Mouse (Mus musculus): Measurements from ENCODE around the gene Il2rb. TPM values are rescaled to one million over a fixed set of nuclear protein-coding genes. Genes with fewer than 3 reads are reported as not detected.

Gene Il2rb
- polyA plus RNA-seq, 1 experiment from 2014 or later = 0.06 TPM

DNA sequence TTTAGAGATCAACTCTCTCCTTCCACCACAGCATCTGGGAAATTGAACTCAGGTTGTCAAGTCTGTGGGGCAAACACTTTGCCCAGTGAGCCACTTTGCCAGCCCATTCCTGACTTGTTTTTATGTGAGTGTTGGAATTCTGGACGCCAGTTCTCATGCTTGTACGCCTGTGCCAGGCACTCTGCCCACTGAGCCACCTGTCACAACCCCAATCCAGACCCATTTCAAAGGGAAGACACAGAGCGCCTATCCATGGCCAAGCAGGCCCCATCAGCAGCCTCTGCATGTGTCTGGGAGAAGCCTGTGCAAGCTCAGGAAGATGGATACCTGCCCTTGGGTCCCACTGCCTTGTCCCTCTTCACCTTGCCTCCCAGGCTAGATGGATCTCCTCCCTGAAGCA is 3.8 kb downstream of the Il2rb start:
- H3K4me2 ChIP-seq = no peak overlapping the region

DNA sequence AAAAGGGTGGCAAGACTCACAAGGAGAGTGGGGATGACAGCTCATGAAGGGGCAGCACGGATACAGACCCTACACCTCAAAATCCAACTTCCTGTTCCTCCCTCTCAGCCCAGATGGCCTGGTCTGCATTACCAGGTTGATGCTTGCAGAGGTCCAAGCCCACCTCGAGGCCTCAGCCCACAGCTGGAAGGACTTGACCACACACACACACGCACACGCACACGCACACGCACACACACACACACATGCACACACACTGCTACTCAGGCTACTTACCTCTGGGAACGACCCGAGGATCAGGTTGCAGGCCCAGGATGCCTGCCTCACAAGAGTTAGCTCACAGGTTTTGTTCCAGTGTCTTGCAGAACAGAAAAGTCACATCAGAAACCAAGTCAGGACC is 5.2 kb downstream of the Il2rb start:
- no peak overlapping the region for H3K9ac ChIP-seq
- H3K27me3 ChIP-seq = no peaks in the 10 kb centered on the region
- H3K36me3 ChIP-seq = no peaks in the 10 kb centered on the region
- no peaks in the 10 kb centered on the region for H3K4me1 ChIP-seq (replicated peaks)
- WGBS = 86% methylated on average over 8 of the region's 8 CpGs
- no peak overlapping the region for H3K4me3 ChIP-seq
- no peak for ATAC-seq (ENCODE audit: low read depth)
- no peaks in the 10 kb centered on the region for H3K9me3 ChIP-seq
- H3K4me2 ChIP-seq = no peak overlapping the region
- no peak overlapping the region for H3K27ac ChIP-seq (replicated peaks)

More for the DNA sequence above, 3.8 kb downstream of the Il2rb start:
- ATAC-seq (ENCODE audit: low read depth) = no peak
- no peak overlapping the region for H3K27ac ChIP-seq (replicated peaks)
- WGBS = 72% methylated on average over 3 of the region's 3 CpGs
- H3K4me1 ChIP-seq (replicated peaks) = no peaks in the 10 kb centered on the region
- H3K36me3 ChIP-seq = no peaks in the 10 kb centered on the region
- no peak overlapping the region for H3K9ac ChIP-seq
- no peaks in the 10 kb centered on the region for H3K9me3 ChIP-seq
- no peaks in the 10 kb centered on the region for H3K27me3 ChIP-seq
- no peak overlapping the region for H3K4me3 ChIP-seq

DNA sequence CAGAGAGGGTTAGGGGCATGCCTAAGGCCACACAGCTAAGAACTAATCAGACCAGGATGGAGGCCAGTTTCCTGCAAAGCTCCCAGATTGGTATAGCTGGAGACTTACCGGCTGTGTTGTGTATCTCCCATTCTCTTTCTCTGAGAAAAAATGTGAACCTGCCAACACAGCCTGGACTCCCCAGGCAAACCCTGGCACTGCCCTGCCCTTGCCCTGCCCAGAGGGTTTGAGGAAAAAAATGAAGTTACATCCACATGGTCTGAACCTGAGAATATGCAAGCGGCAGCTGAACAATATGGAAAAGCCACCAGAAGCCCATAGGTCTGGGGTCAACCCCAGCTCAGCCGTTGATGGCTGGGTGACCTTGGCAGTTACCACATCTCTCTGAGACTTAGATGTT is 5.8 kb downstream of the Il2rb start:
- no peak for ATAC-seq (ENCODE audit: low read depth)
- H3K4me2 ChIP-seq = no peak overlapping the region
- H3K27me3 ChIP-seq = no peaks in the 10 kb centered on the region
- no peak overlapping the region for H3K4me3 ChIP-seq
- H3K9ac ChIP-seq = no peak overlapping the region
- no peaks in the 10 kb centered on the region for H3K4me1 ChIP-seq (replicated peaks)
- H3K9me3 ChIP-seq = no peaks in the 10 kb centered on the region
- no peaks in the 10 kb centered on the region for H3K36me3 ChIP-seq
- H3K27ac ChIP-seq (replicated peaks) = no peak overlapping the region
- WGBS = 88% methylated on average over 3 of the region's 3 CpGs

DNA sequence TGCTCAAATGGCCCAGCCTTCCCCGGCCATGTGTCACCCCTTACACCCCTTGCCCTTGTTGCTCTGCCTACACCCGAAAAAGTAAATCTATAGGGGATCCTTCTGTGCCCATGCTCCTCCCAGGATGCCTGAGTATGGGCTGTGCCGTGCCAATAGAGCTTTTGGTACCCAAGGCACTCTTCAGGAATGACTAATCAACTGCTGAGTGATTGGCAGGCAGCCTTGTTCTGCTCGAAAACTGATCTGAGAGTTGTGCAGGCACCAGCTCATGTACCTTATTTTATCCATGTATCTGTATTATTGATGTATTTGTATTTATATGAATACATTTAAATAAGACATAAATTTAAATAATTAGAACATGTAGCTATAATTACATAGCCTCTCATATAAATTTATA is 8.0 kb downstream of the Il2rb start:
- H3K9me3 ChIP-seq = no peaks in the 10 kb centered on the region
- 71% methylated on average over 4 of the region's 4 CpGs for WGBS

DNA sequence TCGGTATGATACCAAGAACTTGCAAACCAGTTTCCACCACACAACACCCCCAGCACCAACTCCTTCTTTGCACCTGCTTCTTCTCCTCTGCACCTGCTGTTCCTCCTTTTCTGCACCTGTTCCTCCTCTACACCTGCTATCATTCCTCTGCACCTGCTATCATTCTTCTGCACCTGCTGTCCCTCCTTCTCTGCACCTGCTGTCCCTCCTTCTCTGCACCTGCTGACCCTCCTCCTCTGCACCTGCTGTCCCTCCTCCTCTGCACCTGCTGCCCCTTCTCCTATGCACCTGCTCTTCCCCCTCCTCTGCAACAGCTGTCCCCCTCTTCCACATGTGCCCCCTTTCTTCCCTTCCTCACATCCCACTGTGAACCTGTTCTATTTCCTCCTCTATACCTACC is 8.5 kb downstream of the Il2rb start:
- 81% methylated on average over 1 of the region's 1 CpGs for WGBS
- no peak overlapping the region for H3K4me3 ChIP-seq
- H3K4me1 ChIP-seq (replicated peaks) = no peaks in the 10 kb centered on the region
- no peak overlapping the region for H3K9ac ChIP-seq
- H3K9me3 ChIP-seq = no peaks in the 10 kb centered on the region
- no peak overlapping the region for H3K4me2 ChIP-seq
- no peak for ATAC-seq (ENCODE audit: low read depth)
- H3K27me3 ChIP-seq = no peaks in the 10 kb centered on the region
- H3K36me3 ChIP-seq = no peaks in the 10 kb centered on the region
- no peak overlapping the region for H3K27ac ChIP-seq (replicated peaks)

More for the DNA sequence above, 8.0 kb downstream of the Il2rb start:
- Histone ChIP-seq H3K4me3 (no peak overlapping the region), H3K36me3 (no peaks in the 10 kb centered on the region), H3K9ac (no peak overlapping the region), H3K4me1 (replicated peaks) (no peaks in the 10 kb centered on the region), H3K4me2 (no peak overlapping the region), H3K27me3 (no peaks in the 10 kb centered on the region), H3K27ac (replicated peaks) (no peak overlapping the region)
- no peak for ATAC-seq (ENCODE audit: low read depth)

DNA sequence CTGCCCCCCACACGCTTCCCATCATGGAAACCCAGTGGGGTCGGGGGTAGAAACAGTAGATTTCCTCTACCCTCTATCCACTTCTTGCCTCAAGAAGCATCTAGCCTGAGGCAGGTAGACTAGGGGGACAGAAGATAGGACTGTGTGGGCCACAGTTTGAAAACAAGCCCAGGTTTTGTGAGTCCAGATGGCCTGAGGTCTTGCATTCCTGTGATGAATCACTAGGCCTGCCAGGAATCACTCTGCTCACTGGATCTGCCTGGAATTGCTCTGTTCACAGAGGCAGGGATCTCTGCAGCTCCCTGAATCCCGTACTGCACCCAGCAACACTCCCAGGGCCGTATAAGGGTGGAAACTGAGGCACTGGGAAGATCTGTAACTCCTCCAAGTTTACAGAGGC is 11.8 kb downstream of the Il2rb start:
- Histone ChIP-seq H3K9ac (no peak overlapping the region), H3K9me3 (no peaks in the 10 kb centered on the region), H3K4me1 (replicated peaks) (no peaks in the 10 kb centered on the region), H3K36me3 (no peaks in the 10 kb centered on the region), H3K4me2 (no peak overlapping the region), H3K4me3 (no peak overlapping the region), H3K27ac (replicated peaks) (no peak overlapping the region), H3K27me3 (no peaks in the 10 kb centered on the region)
- 75% methylated on average over 4 of the region's 4 CpGs for WGBS
- no peak for ATAC-seq (ENCODE audit: low read depth)

DNA sequence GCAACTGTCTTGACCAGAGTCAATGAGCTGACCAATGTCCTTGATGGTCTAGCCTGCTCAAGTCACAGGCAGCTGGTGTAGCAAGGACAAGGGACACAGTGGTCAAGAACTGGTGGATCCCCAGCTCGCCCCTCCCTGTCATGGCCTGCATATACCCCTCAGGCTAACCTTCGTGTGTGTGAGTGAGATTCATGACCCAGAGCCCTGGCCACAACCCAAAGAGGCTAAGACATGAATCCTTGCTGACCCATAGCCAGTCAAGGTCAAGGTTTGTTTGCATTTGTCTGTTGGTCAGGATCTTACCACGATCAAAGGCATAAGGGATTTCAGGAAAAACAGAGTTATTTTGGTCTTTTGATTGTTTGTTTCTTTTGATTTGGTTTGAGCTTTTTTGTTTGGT is 12.6 kb downstream of the Il2rb start:
- Histone ChIP-seq H3K36me3 (no peaks in the 10 kb centered on the region), H3K27me3 (no peaks in the 10 kb centered on the region), H3K4me3 (no peak overlapping the region), H3K9me3 (no peaks in the 10 kb centered on the region), H3K4me2 (no peak overlapping the region), H3K4me1 (replicated peaks) (no peaks in the 10 kb centered on the region), H3K9ac (no peak overlapping the region), H3K27ac (replicated peaks) (no peak overlapping the region)
- no peak for ATAC-seq (ENCODE audit: low read depth)
- WGBS = 71% methylated on average over 3 of the region's 3 CpGs

DNA sequence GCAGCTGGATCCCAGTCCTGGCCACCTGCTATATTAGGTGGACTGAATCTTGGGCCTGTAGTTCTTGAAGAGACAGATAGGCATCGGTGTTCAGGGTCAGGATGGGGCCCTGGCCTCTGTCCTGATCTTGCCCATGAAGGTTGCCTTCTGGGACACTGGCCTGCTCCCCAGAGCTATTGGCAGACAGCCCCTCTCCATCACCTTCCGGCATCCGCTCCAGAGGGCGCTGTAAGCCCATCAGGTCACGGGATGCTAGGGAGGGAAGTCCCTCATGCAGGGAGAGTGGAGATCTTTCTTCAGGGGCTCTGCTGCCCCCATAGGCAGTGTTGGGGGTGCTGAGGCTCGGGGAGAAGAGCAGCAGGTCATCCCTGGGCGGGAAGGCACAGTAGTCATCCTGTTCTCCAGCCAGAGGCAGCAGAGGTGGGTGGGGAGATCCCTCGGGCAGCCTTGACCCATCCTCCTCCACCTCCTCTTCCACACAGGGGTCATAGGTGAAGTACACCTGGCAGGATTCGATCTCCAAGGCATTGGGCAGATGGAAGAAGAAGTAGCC is 13.5 kb downstream of the Il2rb start:
- Histone ChIP-seq H3K4me2 (no peak overlapping the region), H3K4me1 (replicated peaks) (no peaks in the 10 kb centered on the region), H3K4me3 (no peak overlapping the region), H3K27ac (replicated peaks) (no peak overlapping the region), H3K9me3 (no peaks in the 10 kb centered on the region), H3K36me3 (no peaks in the 10 kb centered on the region), H3K27me3 (no peaks in the 10 kb centered on the region), H3K9ac (no peak overlapping the region)
- no peak for ATAC-seq (ENCODE audit: low read depth)
- WGBS = 56% methylated on average over 9 of the region's 9 CpGs

DNA sequence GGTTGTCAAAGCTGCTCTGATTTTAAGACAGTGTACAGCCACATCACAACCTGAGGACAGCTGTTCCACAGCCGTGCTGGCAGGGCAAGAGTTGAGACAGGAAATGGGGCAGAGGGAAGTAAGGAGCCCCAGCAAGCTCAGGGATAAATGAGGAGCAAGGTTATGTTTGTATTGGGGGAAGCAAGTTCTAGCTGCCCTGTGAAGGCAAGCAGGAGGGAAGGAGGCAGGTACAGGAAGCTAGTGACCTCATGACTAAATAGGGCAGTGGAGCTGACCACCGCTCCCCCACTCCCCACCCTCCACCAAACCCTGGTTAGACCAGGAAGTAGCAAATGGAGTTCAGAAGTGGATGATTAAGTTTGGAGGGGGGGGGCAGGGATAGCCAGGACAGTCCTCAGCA is 14.1 kb downstream of the Il2rb start:
- Histone ChIP-seq H3K9me3 (no peaks in the 10 kb centered on the region), H3K27ac (replicated peaks) (no peak overlapping the region), H3K4me3 (no peak overlapping the region), H3K4me1 (replicated peaks) (no peaks in the 10 kb centered on the region), H3K4me2 (no peak overlapping the region), H3K9ac (no peak overlapping the region), H3K36me3 (no peaks in the 10 kb centered on the region), H3K27me3 (no peaks in the 10 kb centered on the region)
- no peak for ATAC-seq (ENCODE audit: low read depth)
- 79% methylated on average over 2 of the region's 2 CpGs for WGBS

DNA sequence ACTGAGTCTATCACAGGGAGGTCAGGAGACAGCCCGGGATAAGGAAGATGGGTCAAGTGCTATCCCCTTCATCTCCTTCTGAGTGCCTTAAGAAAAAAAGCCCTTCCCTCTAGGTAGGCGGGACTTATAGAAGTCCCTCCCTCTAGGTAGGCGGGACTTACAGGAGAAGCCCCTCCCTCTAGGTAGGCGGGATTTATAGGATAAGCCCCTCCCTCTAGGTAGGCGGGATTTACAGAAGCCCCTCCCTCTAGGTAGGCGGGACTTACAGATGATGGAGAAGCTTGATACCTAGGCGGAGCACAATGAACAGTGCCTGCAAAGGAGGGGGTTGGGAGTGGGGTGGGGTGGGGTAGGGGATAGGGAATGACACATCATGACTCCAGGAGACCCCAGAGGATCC is 15.0 kb downstream of the Il2rb start:
- no peak overlapping the region for H3K27ac ChIP-seq (replicated peaks)
- 81% methylated on average over 7 of the region's 7 CpGs for WGBS
- no peak overlapping the region for H3K4me3 ChIP-seq
- H3K27me3 ChIP-seq = no peaks in the 10 kb centered on the region
- no peaks in the 10 kb centered on the region for H3K9me3 ChIP-seq
- ATAC-seq (ENCODE audit: low read depth) = no peak
- no peaks in the 10 kb centered on the region for H3K36me3 ChIP-seq
- no peaks in the 10 kb centered on the region for H3K4me1 ChIP-seq (replicated peaks)
- H3K9ac ChIP-seq = no peak overlapping the region
- H3K4me2 ChIP-seq = no peak overlapping the region

DNA sequence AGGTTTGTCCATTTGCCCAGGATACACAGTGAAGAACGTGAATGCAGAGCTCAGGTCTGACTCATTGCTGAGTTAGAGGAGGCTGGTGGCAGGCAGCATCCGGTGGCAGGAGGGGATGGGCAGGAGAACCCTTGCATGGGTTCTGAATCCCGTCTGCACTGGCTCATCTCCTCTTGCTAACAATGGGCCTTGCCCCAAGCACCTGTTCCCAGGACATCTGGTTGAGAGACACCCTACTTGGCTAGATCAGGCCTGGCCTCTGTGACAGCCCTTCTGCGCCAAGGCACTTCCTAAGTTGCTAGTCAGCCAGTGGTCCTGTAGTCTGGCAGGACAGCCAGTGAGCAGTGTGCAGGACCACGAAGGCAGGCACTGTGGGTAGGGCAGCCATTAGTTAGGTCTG is 15.6 kb downstream of the Il2rb start:
- Histone ChIP-seq H3K9ac (no peak overlapping the region), H3K36me3 (no peaks in the 10 kb centered on the region)

DNA sequence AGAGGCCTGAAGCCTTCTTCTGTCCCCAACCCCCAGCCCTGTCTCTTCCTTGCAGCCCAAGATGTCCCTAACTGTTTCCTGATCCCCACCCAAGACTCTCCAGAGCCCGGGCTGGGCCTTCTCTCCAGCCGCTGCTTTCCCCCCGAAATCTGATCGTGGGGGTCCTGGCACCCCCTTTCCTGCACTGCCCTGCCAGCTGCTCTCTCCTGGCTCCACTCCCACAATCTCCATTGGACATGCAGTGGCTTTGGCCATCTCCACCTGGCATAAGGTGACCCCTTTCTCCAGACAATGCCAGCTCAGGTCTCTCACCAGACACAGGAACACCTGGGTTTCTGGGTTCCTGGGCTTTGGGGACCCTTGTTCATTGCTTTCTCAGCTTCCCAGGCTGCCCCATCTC is 17.0 kb downstream of the Il2rb start:
- Histone ChIP-seq H3K27ac (replicated peaks) (no peak overlapping the region), H3K4me1 (replicated peaks) (no peaks in the 10 kb centered on the region), H3K9me3 (no peaks in the 10 kb centered on the region), H3K4me2 (no peak overlapping the region), H3K36me3 (no peaks in the 10 kb centered on the region), H3K27me3 (no peaks in the 10 kb centered on the region), H3K9ac (no peak overlapping the region), H3K4me3 (no peak overlapping the region)
- ATAC-seq (ENCODE audit: low read depth) = no peak
- 93% methylated on average over 4 of the region's 4 CpGs for WGBS

More for the DNA sequence above, 15.6 kb downstream of the Il2rb start:
- no peak for ATAC-seq (ENCODE audit: low read depth)
- no peaks in the 10 kb centered on the region for H3K4me1 ChIP-seq (replicated peaks)
- H3K27me3 ChIP-seq = no peaks in the 10 kb centered on the region
- H3K9me3 ChIP-seq = no peaks in the 10 kb centered on the region
- no peak overlapping the region for H3K27ac ChIP-seq (replicated peaks)
- H3K4me2 ChIP-seq = no peak overlapping the region
- H3K4me3 ChIP-seq = no peak overlapping the region
- WGBS = 81% methylated on average over 5 of the region's 5 CpGs

DNA sequence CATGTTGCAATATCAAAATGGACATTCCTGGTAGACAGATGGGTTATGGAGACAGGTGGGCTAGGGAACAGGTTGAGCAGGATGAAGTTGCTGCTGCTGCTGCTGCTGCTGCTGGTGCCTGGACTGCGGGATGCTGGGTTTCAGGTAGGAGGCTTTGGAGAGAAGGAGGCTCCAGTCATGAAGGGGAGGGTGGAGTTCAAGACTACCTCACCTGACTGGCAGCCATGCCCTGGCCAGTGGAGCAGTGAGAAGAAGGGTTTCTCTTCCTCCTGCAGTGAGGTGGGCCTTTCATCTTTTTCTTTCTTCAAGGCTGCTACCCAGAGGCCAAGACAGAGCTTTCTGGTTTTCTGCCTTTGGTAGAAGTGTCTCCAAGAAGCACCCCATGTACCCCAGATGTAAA is 18.2 kb downstream of the Il2rb start:
- H3K9me3 ChIP-seq = no peaks in the 10 kb centered on the region
- H3K4me2 ChIP-seq = no peak overlapping the region
- no peaks in the 10 kb centered on the region for H3K4me1 ChIP-seq (replicated peaks)
- no peak for ATAC-seq (ENCODE audit: low read depth)
- no peaks in the 10 kb centered on the region for H3K27me3 ChIP-seq
- H3K9ac ChIP-seq = no peak overlapping the region
- WGBS = 90% methylated on average over 1 of the region's 1 CpGs
- no peak overlapping the region for H3K27ac ChIP-seq (replicated peaks)
- no peak overlapping the region for H3K4me3 ChIP-seq
- H3K36me3 ChIP-seq = no peaks in the 10 kb centered on the region
